Mouse (Mus musculus): Measurements from ENCODE around the gene Hsp90b1.
"Not testable (repeated sequence)": the region's sequence is repeated elsewhere in the genome, so short reads cannot be mapped to it uniquely, and the experiment has no call there.

The Hsp90b1 gene

GRCm38 (mm10) chr10:86705318-86705921 lies at the start of gene Hsp90b1, which contains the start of gene Ttc41:
TSS of gene Hsp90b1 (minus strand) at chr10:86705509.
TSS of gene Ttc41 (plus strand) at chr10:86705811.
- peak; percentile 100 for DNase-seq (ENCODE audit: low spot score)

GRCm38 (mm10) chr10:86744306-86744705 lies 39.0 kb upstream of the Hsp90b1 start:
- no peak for DNase-seq (ENCODE audit: low spot score)

GRCm38 (mm10) chr10:86742918-86743317 lies 37.6 kb upstream of the Hsp90b1 start:
- no peak for DNase-seq (ENCODE audit: low spot score)

GRCm38 (mm10) chr10:86735036-86735435 lies 29.7 kb upstream of the Hsp90b1 start:
- no peak for DNase-seq (ENCODE audit: low spot score)

GRCm38 (mm10) chr10:86731500-86731863 lies 26.2 kb upstream of the Hsp90b1 start:
- DNase-seq (ENCODE audit: low spot score): no peak

GRCm38 (mm10) chr10:86730823-86731499 lies 25.7 kb upstream of the Hsp90b1 start:
- peak; percentile 65 for DNase-seq (ENCODE audit: low spot score)

- DNase-seq (ENCODE audit: low spot score): no peak
Observed at GRCm38 (mm10) chr10:86728176-86728575, 22.9 kb upstream of the Hsp90b1 start.

- no peak for DNase-seq (ENCODE audit: low spot score)
Observed at GRCm38 (mm10) chr10:86727548-86727980, 22.3 kb upstream of the Hsp90b1 start.

GRCm38 (mm10) chr10:86712156-86712555 lies 6.8 kb upstream of the Hsp90b1 start:
- DNase-seq (ENCODE audit: low spot score): no peak

GRCm38 (mm10) chr10:86707134-86707533 lies 1.8 kb upstream of the Hsp90b1 start:
- no peak for DNase-seq (ENCODE audit: low spot score)

- no peak for DNase-seq (ENCODE audit: low spot score)
Observed at GRCm38 (mm10) chr10:86705922-86706752, 828 bp upstream of the Hsp90b1 start.

GRCm38 (mm10) chr10:86704589-86705191 lies 619 bp downstream of the Hsp90b1 start:
- DNase-seq (ENCODE audit: low spot score): no peak

GRCm38 (mm10) chr10:86704141-86704540 lies 1.2 kb downstream of the Hsp90b1 start:
- peak; percentile 44 for DNase-seq (ENCODE audit: low spot score)

GRCm38 (mm10) chr10:86703375-86703774 lies 1.9 kb downstream of the Hsp90b1 start:
- no peak for DNase-seq (ENCODE audit: low spot score)

- DNase-seq (ENCODE audit: low spot score): no peak
Observed at GRCm38 (mm10) chr10:86702312-86702920, 2.9 kb downstream of the Hsp90b1 start.

- no peak for DNase-seq (ENCODE audit: low spot score)
Observed at GRCm38 (mm10) chr10:86700973-86701372, 4.3 kb downstream of the Hsp90b1 start.

- DNase-seq (ENCODE audit: low spot score): no peak
Observed at GRCm38 (mm10) chr10:86700251-86700650, 5.1 kb downstream of the Hsp90b1 start.

- not testable (repeated sequence) for DNase-seq (ENCODE audit: low spot score)
Observed at GRCm38 (mm10) chr10:86686017-86686360, 19.3 kb downstream of the Hsp90b1 start.

GRCm38 (mm10) chr10:86685179-86686016 lies 19.9 kb downstream of the Hsp90b1 start:
- peak; percentile 83 for DNase-seq (ENCODE audit: low spot score)

GRCm38 (mm10) chr10:86684797-86685178 lies 20.5 kb downstream of the Hsp90b1 start:
- not testable (repeated sequence) for DNase-seq (ENCODE audit: low spot score)

- DNase-seq (ENCODE audit: low spot score): not testable (repeated sequence)
Observed at GRCm38 (mm10) chr10:86670550-86670949, 34.8 kb downstream of the Hsp90b1 start.

Measured in testis, postnatal 14 days (tissue).